Mouse (Mus musculus) right cerebral cortex, postnatal 25 days (tissue): ENCODE data around the gene Bmpr1b.

ENCODE experiments used
- DNase-seq: peaks from one replicate; pipeline ENCODE4 v3.0.0; 2022

Bmpr1b gene

GRCm38 (mm10) chr3:141809581-141809980 is 359.6 kb downstream of the Bmpr1b start:
- no peak for DNase-seq

GRCm38 (mm10) chr3:141804133-141804532 is 365.1 kb downstream of the Bmpr1b start:
- DNase-seq: no peak

- no peak for DNase-seq
Measured at GRCm38 (mm10) chr3:141797789-141798188, 371.4 kb downstream of the Bmpr1b start.

- no peak for DNase-seq
Measured at GRCm38 (mm10) chr3:141797372-141797771, 371.9 kb downstream of the Bmpr1b start.

- no peak for DNase-seq
Measured at GRCm38 (mm10) chr3:141794371-141794770, 374.9 kb downstream of the Bmpr1b start.

GRCm38 (mm10) chr3:141793755-141794154 is 375.5 kb downstream of the Bmpr1b start:
- DNase-seq: no peak

- no peak for DNase-seq
Measured at GRCm38 (mm10) chr3:141792106-141792505, 377.1 kb downstream of the Bmpr1b start.

GRCm38 (mm10) chr3:141791026-141791780 is 378.0 kb downstream of the Bmpr1b start:
- no peak for DNase-seq
